Mouse (Mus musculus) ovary, postnatal 10 days (tissue): Measurements from ENCODE around the gene Cxadr.
"Not testable (repeated sequence)": the region's sequence is repeated elsewhere in the genome, so short reads cannot be mapped to it uniquely, and the experiment has no call there.

ENCODE experiments used
- DNase-seq: peaks from one replicate; pipeline ENCODE4 v3.0.0; 2022; ENCODE audit warnings: low spot score

Gene Cxadr

GRCm38 (mm10) chr16:78306606-78307005 lies 5.3 kb downstream of the Cxadr start:
- DNase-seq: no peak

GRCm38 (mm10) chr16:78307476-78308192 lies 6.3 kb downstream of the Cxadr start:
- no peak for DNase-seq

GRCm38 (mm10) chr16:78309258-78309657 lies 8.0 kb downstream of the Cxadr start:
- DNase-seq: no peak

GRCm38 (mm10) chr16:78313135-78313887 lies 12.0 kb downstream of the Cxadr start:
- no peak for DNase-seq

GRCm38 (mm10) chr16:78314026-78314425 lies 12.7 kb downstream of the Cxadr start:
- DNase-seq: no peak

GRCm38 (mm10) chr16:78316849-78317248 lies 15.6 kb downstream of the Cxadr start:
- DNase-seq: peak; percentile 11

- no peak for DNase-seq
These were observed 16.7 kb downstream of the Cxadr start for GRCm38 (mm10) chr16:78317960-78318359.

- no peak for DNase-seq
These were observed 18.4 kb downstream of the Cxadr start for GRCm38 (mm10) chr16:78319711-78320110.

- DNase-seq: no peak
These were observed 20.3 kb downstream of the Cxadr start for GRCm38 (mm10) chr16:78321559-78321958.

- no peak for DNase-seq
These were observed 20.9 kb downstream of the Cxadr start for GRCm38 (mm10) chr16:78322140-78322539.

DNA sequence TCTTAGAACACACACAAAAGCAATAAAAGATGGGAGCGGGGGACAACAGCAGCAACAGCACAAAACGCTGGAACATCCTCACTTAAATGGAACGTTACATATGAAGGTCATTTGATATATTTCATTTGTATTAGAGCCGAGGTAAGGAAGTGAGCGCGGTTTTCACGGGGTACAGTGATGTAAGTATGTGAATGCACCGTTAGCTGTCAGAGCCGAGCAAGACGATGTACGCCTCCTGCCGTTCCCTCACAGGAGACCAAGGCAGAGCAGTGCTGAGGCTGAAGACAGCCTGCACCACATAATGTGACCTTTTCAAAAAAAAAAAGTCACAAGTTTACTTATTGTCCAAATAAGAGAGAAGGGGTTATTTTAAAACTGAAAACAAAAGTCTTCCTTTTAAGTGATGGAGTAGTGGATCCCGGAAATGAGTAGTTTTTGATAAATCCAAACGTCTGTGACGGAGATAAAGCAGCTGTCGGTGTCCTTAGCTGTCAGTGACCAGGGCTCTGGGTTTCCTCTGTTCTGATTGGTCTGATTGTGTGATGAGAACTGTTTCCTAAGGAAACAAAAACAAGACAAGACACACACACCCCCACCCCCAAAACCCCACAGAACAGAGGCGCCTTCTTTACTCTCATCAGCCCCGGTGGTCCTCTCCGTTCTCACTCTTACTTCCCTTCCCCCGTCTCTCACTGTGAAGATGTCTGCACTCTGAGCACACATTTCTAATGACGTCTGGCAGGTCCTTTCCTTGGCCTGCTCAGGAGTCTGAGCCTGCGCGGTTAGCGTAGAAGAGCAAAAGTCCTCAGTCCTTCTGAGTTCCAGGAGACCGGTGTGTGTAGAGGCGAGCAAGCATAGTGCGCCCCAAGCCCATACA lies 24.9 kb downstream of the Cxadr start:
- no peak for DNase-seq

DNA sequence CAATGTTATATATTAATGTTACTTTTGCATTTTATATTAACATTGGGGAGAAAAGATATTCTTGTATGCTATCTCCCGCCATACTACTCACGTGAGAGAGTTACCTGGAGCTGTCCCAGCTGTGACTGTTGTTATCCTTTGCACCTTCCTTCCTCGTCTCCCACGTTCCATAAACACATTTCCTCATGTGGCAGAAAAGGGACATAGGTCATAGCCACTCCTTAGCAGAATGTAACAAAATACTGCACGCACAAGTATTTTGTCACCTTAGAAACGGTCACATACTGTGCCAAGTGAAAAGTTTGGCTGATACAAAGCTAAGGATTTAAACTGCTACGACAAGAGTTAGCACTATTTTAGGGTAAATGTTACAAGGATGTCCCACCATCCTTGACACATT lies 26.3 kb downstream of the Cxadr start:
- DNase-seq: no peak

DNA sequence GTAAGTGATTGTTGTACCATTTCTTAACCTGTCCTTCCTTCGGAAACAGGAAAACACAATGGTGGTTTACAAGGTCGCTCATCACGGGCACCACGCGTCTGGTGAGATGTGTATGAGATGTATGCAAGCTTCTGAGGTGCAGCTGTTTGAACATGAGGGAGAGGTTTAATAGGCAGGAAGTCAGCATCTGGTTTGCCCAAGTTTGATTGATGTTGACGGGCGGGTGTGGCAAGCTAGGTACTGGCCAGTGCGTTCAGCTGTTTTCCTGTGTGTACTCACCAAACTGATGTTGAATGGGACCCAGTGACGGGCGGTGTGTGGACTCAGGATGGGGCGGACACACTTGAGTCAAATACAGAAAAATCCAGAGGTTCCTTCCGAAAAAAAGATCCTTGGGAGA lies 26.7 kb downstream of the Cxadr start:
- no peak for DNase-seq

GRCm38 (mm10) chr16:78337226-78337625 lies 35.9 kb downstream of the Cxadr start:
- DNase-seq: no peak

- no peak for DNase-seq
These were observed 40.1 kb downstream of the Cxadr start for GRCm38 (mm10) chr16:78341356-78341755.

GRCm38 (mm10) chr16:78342767-78343166 lies 41.5 kb downstream of the Cxadr start:
- no peak for DNase-seq

DNA sequence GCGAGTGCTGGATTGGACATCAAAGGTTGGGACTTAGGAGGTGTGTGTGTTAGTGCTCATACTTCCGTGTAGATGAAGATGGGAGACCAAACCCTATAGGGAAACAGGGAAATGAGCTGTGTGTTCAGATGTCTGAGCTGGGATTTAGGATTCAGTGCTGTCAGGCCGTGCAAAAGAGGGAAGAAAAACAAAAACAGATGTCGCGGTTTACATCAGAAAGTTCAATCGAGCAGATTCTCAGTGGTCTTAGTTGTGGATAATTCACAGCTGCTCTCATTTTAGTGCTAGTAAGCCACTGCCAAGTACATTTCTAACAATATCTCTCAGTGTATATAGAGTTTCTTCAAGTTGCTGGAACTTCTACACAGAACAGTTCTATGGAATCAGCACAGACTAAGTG lies 42.5 kb downstream of the Cxadr start:
- no peak for DNase-seq

GRCm38 (mm10) chr16:78346662-78347327 lies 45.5 kb downstream of the Cxadr start:
- no peak for DNase-seq

DNA sequence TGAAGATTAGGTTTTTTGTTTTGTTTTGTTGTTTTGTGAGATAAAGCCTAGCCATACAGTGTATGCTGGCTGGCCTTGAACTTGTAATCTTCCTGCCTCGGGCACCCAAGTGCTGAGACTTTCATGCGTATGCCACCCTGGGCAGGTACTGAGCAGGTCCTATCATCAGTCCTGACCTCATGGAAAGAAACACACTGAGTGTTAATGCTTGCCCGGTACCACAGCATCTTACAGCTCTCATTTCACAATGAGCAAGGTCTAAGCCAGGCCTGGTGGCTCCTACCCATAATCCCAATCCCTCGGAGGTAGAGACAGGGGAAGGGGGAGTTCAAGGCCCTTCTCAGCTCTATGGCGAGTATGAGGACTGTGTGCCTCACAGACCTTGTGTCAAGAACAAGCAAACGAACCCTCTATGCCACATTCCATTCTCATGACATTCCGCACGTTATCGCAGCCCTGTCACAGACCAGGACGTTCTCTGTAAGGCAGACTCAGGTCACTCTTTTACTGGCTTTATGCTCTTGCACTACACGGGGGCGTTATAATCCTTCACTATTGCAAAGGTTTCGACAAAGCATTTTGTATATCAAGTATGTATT lies 46.1 kb downstream of the Cxadr start:
- no peak for DNase-seq

GRCm38 (mm10) chr16:78357757-78358156 lies 56.5 kb downstream of the Cxadr start:
- DNase-seq: no peak

- no peak for DNase-seq
These were observed 60.2 kb downstream of the Cxadr start for GRCm38 (mm10) chr16:78361466-78361865.

DNA sequence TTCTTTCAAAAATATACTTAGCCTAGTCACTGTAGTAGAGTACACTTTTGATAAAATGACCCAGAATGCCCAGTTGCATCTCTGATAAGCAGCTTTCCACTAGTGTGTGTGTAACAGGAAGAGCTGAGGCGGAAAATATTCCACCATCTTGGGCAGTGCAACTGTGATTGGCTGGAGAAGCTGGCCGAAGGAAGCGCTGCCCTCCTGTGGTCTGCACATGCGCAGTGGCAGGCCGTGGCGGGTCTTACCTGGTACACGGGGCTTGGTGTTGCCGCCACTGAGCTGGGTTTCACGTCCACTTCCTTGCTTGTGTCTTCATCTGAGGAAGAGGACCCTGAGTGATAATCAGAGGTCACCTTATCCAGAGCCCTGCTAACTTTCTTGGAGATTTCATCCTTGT lies 63.3 kb downstream of the Cxadr start:
- not testable (repeated sequence) for DNase-seq
